Mouse (Mus musculus) heart, postnatal 0 days (tissue): ENCODE results near the gene Tsks. TPM values are rescaled to one million over a fixed set of nuclear protein-coding genes. Genes with fewer than 3 reads are reported as not detected.

Experiments
- ATAC-seq: fragments of 200-750 bp; cut with Nextera tagmentation; 2 replicates; pipeline ENCODE4 v1.8.0; 2017; ENCODE audit warnings: low read depth, moderate number of reproducible peaks, moderate library complexity; ENCODE audit not compliant: insufficient read depth
- DNase-seq: peaks from one replicate; pipeline ENCODE4 v3.0.0-alpha.2; 2016; ENCODE audit warnings: low spot score
- H3K27ac ChIP-seq: fragments of 300-500 bp; sonication (generic); 2 replicates; pipeline ENCODE4 v1.5.1; 2014; ENCODE audit warnings: low read depth, mild to moderate bottlenecking
- H3K27me3 ChIP-seq: fragments of 300-500 bp; sonication (generic); 2 replicates; pipeline ENCODE4 v1.6.1; 2014; ENCODE audit warnings: low read length, mixed read lengths; ENCODE audit not compliant: control insufficient read depth, insufficient read depth
- H3K36me3 ChIP-seq: fragments of 300-500 bp; sonication (generic); replicated peaks from 2 replicates; pipeline ENCODE4 v1.6.1; 2014; ENCODE audit warnings: low read length, mixed read lengths; ENCODE audit not compliant: control insufficient read depth, insufficient read depth
- H3K4me1 ChIP-seq: fragments of 300-500 bp; sonication (generic); 2 replicates; pipeline ENCODE4 v1.6.1; 2014; ENCODE audit warnings: antibody characterized with exemption; ENCODE audit not compliant: control insufficient read depth, insufficient read depth
- H3K4me2 ChIP-seq: fragments of 300-500 bp; sonication (generic); 2 replicates; pipeline ENCODE4 v1.6.1; 2014; ENCODE audit warnings: low read depth, mild to moderate bottlenecking, low read length, moderate library complexity
- H3K4me3 ChIP-seq: fragments of 300-500 bp; sonication (generic); 2 replicates; pipeline ENCODE4 v1.5.1; 2014; ENCODE audit warnings: low read depth, low read length
- H3K9ac ChIP-seq: fragments of 300-500 bp; sonication (generic); replicated peaks from 2 replicates; pipeline ENCODE4 v1.6.1; 2014; ENCODE audit warnings: low read depth, low read length, mixed read lengths
- H3K9me3 ChIP-seq: fragments of 300-500 bp; sonication (generic); replicated peaks from 2 replicates; pipeline ENCODE4 v1.6.1; 2016; ENCODE audit warnings: low read length; ENCODE audit not compliant: control insufficient read depth
- CTCF ChIP-seq: IDR thresholded peaks from 2 replicates; pipeline ENCODE4 v1.5.1; 2016; ENCODE audit warnings: antibody characterized with exemption, control low read depth, low read depth
- EP300 ChIP-seq: IDR thresholded peaks from 2 replicates; pipeline ENCODE4 v1.6.1; 2016; ENCODE audit warnings: antibody characterized with exemption, low read depth
- WGBS: fragments of 180-500 bp; shearing (Covaris S2); extraction: QIAGEN DNeasy Blood & Tissue Kit; methylation state at CpG from one replicate; pipeline ENCODE4 v1.1.7; 2014; 5-methylcytosine and 5-hydroxymethylcytosine counted together
- polyA plus RNA-seq: library from polyadenylated mRNA; unstranded; fragments of >200 nt; fragmentation: Nextera tagmentation; extraction: Ambion mirVana; gene quantifications from 2 replicates; pipeline ENCODE4 v1.2.1, GENCODE M21; 2015
- total RNA-seq: library from RNA; depleted of rRNA; stranded (reverse); fragments of >200 nt; gene quantifications from 2 replicates; pipeline ENCODE4 v1.2.3, GENCODE M21; 2014; ENCODE audit warnings: low replicate concordance

Tsks gene
- total and polyA plus RNA-seq, 2 experiments from 2014 or later = 0.27 TPM; not detected in 1

GRCm38 (mm10) chr7:44915314-44915713, 27.7 kb upstream of the Tsks start:
- peaks cover 48% of the 10 kb centered on the region for H3K36me3 ChIP-seq
- no peaks in the 10 kb centered on the region for H3K9me3 ChIP-seq
- no peak overlapping the region for H3K27ac ChIP-seq
- no peak overlapping the region for H3K9ac ChIP-seq
- H3K4me2 ChIP-seq = no peak overlapping the region
- WGBS = 88% methylated on average over 9 of the region's 9 CpGs
- H3K4me1 ChIP-seq = no peaks in the 10 kb centered on the region
- DNase-seq = no peak
- H3K27me3 ChIP-seq = no peaks in the 10 kb centered on the region
- ATAC-seq = no peak
- no peak for TF ChIP-seq EP300
- TF ChIP-seq CTCF = no peak
- H3K4me3 ChIP-seq = no peak overlapping the region

DNA sequence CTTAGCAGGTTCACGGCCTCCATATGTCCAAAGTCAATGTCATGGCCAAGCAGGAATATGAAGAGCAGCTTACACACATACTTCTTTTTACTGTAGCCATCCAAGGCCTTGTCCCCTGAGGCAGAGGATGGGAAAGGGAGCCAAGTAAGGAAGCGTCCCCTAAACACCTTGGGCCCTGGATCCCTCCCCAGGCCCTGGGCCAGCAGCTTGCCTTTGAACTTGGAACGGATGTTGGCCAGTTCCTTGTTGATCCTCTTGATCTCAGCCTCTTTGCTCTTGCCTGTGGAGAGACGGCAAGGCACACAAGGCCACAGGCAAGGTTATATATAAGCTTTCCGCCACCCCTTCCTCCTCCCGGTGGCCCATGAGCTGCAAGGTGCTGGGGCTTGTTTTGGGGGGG, 26.8 kb upstream of the Tsks start:
- Histone ChIP-seq H3K27ac (no peak overlapping the region), H3K9ac (no peak overlapping the region), H3K4me2 (no peak overlapping the region), H3K4me3 (no peak overlapping the region), H3K9me3 (no peaks in the 10 kb centered on the region), H3K27me3 (no peaks in the 10 kb centered on the region), H3K4me1 (no peaks in the 10 kb centered on the region), H3K36me3 (peaks cover 41% of the 10 kb centered on the region)
- 73% methylated on average over 6 of the region's 6 CpGs for WGBS
- ATAC-seq = no peak
- TF ChIP-seq CTCF (no peak), EP300 (no peak)
- no peak for DNase-seq

- no peaks in the 10 kb centered on the region for H3K4me1 ChIP-seq
- H3K9me3 ChIP-seq = no peaks in the 10 kb centered on the region
- H3K9ac ChIP-seq = no peak overlapping the region
- H3K36me3 ChIP-seq = peaks cover 39% of the 10 kb centered on the region
- H3K4me3 ChIP-seq = no peak overlapping the region
- no peak overlapping the region for H3K4me2 ChIP-seq
- DNase-seq (no peak), ATAC-seq (no peak)
- H3K27me3 ChIP-seq = no peaks in the 10 kb centered on the region
- 86% methylated on average over 4 of the region's 4 CpGs for WGBS
- TF ChIP-seq EP300 (no peak), CTCF (no peak)
- H3K27ac ChIP-seq = no peak overlapping the region
These were observed 26.1 kb upstream of the Tsks start for GRCm38 (mm10) chr7:44916881-44917280.

DNA sequence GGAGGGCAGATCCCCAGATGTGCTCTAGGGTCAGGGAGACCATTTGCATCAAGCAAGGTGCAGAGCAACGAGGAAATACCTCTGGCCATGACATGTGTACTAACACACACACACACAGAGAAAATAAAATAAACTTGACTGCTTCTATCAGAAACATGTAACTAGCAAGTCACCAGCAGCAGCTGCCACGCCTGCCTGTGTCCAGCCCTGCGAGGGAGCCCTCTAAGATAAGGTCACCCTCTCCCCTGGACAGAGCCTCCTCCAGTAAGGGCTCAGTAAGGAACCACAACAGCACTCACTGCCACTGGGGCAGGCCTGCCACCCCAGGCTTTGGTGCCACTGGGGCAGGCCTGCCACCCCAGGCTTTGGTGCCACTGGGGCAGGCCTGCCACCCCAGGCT, 24.8 kb upstream of the Tsks start:
- TF ChIP-seq EP300 (no peak), CTCF (no peak)
- Histone ChIP-seq H3K27me3 (no peaks in the 10 kb centered on the region), H3K36me3 (peaks cover 37% of the 10 kb centered on the region), H3K4me3 (no peak overlapping the region), H3K9me3 (no peaks in the 10 kb centered on the region), H3K4me1 (no peaks in the 10 kb centered on the region), H3K4me2 (no peak overlapping the region), H3K9ac (no peak overlapping the region; the same call in 1 of the 2 replicates), H3K27ac (no peak overlapping the region)
- DNase-seq = no peak
- ATAC-seq = no peak; the same call in 1 of the 2 replicates
- 55% methylated on average over 3 of the region's 3 CpGs for WGBS

GRCm38 (mm10) chr7:44919127-44919526, 23.9 kb upstream of the Tsks start:
- H3K9me3 ChIP-seq = no peaks in the 10 kb centered on the region
- no peak overlapping the region for H3K4me2 ChIP-seq
- TF ChIP-seq CTCF (no peak), EP300 (no peak)
- no peaks in the 10 kb centered on the region for H3K4me1 ChIP-seq
- H3K9ac ChIP-seq = no peak overlapping the region
- no peaks in the 10 kb centered on the region for H3K27me3 ChIP-seq
- ATAC-seq (no peak), DNase-seq (no peak)
- H3K27ac ChIP-seq = no peak overlapping the region
- no peak overlapping the region for H3K4me3 ChIP-seq
- 91% methylated on average over 5 of the region's 5 CpGs for WGBS
- peaks cover 36% of the 10 kb centered on the region for H3K36me3 ChIP-seq

DNA sequence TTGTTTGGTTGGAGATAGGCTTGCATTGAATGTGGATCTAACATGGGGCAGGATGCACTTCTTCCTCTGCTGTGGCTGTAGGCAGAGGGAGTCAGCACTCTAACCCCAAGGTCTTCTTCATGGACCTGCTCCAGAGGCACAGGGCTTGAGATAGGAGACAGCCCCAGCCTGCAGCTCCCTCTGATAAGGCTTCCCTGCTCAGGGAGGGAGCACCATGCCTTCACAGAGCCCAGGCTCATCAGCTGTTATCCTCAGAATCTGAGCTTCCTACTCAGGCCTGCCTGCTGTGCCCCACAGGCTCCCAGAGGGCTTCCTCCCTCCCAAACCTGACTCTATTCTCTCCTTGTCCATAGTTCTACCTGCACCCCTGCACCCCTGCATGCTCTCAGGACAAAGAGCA, 20.5 kb upstream of the Tsks start:
- ATAC-seq = no peak
- H3K36me3 ChIP-seq = peaks cover 33% of the 10 kb centered on the region

More for the DNA sequence above, 20.5 kb upstream of the Tsks start:
- Histone ChIP-seq H3K4me1 (0 out of 2 replicates have a peak, but pooled peaks cover under 1% of the 10 kb centered on the region), H3K4me2 (no peak overlapping the region), H3K9me3 (no peaks in the 10 kb centered on the region), H3K27ac (no peak overlapping the region), H3K27me3 (no peaks in the 10 kb centered on the region), H3K9ac (no peak overlapping the region), H3K4me3 (no peak overlapping the region)
- DNase-seq = no peak
- no peak for TF ChIP-seq CTCF
- TF ChIP-seq EP300 = no peak
